Mouse (Mus musculus): ENCODE data around the gene Uba6.

DNA sequence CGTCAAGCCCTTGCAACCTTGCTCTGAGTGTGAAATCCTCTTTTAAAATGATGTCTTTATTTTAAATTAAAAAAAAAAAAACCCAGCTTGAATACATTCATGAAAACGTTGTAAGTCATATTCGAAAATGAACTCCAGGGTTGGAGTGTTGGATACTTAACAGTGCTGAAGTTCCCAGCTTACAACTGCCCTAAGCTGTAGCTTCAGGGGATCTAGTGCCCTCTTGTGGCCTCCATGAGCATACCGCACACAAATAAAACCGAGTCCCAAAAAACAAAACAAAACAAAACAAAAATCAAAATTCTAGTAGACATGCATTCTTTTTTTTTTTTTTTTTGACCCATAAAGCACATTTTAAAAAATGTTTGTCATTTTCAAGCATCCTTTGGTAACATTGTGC, 18.2 kb upstream of the Uba6 start:
- TF ChIP-seq POLR2A (IDR thresholded peaks at IDR 0.05; ENCODE audit: control insufficient read depth, low read depth, low read length) (no peak), CTCF (IDR thresholded peaks at IDR 0.05; ENCODE audit: control insufficient read depth, insufficient read depth, insufficient replicate concordance, low read depth, low read length) (no peak)
